Mouse (Mus musculus) cerebellum, adult 11 months (tissue): ENCODE results near the gene Mrps12.
A peak's percentile ranks its signal among the peaks of the same experiment; 100 is the strongest.

Experiments
- DNase-seq: peaks from one replicate; pipeline ENCODE4 v3.0.0; 2022

Mrps12 gene

DNA sequence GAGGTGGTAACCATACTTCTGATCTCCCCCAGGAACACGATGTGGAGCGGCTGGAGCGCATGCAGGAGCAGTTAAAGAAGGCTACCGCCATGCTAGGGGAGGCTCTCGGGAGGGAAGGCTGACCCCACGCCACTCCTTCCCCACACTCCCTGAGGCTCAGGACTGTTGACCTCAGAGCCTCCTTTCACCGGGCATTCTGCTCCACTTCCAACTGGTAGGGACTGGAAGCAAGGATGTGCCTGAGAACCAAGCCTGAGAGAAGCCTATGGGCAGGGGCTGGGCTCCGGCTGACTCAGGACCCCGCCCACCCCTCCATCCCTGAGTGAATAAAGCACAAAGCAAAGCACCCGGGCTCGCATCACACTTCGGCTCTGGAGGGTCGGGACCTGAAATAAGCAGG, 17.0 kb upstream of the Mrps12 start:
- DNase-seq = no peak

DNA sequence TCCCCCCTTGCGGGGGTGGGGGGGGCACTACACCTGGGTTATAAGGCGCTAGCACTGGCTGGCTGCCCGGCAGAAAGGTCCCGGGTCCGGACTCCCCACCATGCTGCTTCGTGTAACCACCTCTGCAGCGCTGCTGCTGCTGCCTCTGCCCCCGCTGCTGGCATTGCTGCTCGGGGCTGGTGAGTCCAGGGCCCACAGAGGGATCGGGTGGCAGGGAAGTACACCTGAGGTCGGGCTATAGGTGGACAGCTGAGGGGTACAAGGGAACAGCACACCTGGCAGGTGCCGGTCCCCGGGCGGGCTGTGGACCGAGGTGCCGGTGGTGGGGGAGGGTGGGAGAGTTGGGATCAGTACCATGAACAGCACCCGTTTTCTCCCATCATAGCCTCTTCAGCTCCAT, 14.5 kb upstream of the Mrps12 start, which contains the start of gene Ccer2:
Gene Ccer2 (plus strand): TSS at position 96 of the 400 bp plus-strand sequence.
- DNase-seq = no peak

DNA sequence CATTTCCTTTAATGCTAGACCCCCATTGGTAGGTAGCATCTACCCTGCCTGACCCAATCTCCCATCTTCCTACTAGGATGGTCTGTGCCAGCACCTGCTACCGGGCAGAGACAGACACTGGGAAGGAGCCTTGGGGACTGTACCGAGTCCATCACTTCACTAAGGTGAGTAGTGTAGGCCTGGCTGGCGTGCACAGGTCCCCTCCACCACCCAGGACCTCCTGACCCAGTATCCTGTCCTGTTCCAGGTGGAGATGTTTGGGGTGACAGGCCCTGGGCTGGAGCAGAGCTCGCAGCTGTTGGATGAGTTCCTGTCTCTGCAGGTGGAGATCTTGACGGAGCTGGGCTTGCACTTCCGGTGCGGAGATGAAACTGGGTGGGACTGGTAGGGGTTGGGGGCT, 8.3 kb upstream of the Mrps12 start:
- no peak for DNase-seq

DNA sequence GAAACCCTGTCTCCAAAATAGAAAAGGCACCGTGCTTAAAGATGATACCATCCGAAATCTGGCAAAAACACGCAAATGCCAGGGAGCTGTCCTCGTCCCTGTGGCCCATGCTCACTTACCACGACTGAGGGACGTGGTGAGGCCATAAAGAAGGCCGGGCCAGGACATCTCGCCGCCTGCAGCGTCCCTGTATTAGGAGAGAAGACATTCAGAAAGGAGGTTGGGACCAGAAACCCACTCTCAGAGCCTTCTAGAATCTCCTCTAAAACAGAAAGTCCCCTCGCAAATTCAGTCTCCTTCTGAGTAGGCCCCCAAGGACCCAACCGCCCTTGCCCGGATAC, 282 bp downstream of the Mrps12 start:
- no peak for DNase-seq

DNA sequence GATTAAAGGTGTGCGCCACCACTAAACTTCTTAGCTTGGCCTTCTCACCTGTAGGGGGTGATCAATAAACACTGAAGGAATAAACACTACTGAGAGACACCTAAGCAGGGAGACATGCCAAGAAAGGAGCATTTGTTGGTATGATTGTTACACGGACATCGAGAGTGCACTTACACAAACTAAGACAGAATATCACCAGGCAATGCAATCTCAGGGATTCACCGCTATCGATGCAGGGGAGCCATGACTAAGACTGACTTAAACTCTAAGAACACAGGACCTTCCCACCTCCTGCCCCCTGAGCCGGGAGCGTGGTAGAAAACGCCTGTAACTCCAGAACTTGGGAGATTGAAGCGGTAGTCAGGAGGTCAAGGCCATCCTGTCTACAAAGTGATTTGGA, 671 bp downstream of the Mrps12 start:
- DNase-seq = no peak

DNA sequence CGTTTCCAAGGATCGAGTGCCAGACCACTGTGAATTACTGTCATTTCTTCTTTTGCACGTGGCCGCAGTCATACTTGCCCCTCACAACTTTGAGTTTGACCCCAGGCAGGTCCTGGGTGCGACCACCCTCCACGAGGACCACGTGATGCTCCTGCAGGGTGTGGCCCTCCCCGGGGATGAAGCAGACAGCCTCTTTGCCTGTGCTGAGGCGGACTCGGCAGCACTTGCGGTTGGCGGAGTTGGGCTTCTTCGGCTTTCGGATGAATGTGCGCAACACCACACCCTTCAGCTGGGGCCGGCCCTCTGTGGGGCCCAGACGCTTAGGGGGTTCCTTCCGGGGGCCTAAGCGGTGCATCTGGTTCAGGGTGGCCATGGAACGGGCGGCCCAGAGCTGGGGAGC, 1.8 kb downstream of the Mrps12 start:
- DNase-seq = no peak

DNA sequence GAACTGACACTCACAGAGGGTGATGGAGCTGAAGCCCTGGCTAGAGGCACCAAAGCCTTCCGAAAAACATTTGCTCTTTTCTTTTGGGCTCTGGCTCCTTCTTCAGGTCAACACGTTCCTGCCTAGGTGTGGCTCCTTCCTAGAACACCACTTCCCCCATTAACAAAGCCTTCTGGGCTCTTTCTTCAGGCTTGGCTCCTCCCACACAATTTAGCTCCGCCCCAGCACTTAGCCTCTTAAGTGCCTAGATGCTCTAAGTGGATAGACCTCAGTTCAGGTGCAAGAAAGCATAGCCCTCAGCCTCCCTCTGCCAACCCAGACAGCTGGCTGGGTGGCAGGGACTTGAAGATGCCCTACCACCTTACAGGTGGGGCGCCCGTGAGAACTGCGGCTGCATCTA, 5.9 kb downstream of the Mrps12 start:
- no peak for DNase-seq

DNA sequence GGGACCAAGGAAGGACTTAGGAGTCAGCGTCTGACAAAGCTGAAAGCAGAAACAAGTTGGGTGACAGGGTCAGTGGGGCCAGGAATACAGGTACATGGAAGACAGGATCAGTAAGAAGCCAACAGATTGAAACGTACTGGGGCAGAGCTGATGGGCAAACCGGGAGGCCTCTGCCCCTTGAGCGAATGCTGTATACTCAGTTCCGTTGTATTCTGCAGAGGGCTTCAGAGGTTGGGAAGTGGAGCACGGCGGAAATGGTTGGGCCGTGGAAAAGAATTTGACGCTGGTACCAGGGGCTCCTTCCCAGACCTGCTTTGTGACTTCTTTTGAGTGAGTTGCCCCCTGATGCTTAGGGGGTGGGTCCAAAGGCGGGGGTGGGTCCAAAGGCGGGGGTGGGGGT, 8.4 kb downstream of the Mrps12 start:
- no peak for DNase-seq

DNA sequence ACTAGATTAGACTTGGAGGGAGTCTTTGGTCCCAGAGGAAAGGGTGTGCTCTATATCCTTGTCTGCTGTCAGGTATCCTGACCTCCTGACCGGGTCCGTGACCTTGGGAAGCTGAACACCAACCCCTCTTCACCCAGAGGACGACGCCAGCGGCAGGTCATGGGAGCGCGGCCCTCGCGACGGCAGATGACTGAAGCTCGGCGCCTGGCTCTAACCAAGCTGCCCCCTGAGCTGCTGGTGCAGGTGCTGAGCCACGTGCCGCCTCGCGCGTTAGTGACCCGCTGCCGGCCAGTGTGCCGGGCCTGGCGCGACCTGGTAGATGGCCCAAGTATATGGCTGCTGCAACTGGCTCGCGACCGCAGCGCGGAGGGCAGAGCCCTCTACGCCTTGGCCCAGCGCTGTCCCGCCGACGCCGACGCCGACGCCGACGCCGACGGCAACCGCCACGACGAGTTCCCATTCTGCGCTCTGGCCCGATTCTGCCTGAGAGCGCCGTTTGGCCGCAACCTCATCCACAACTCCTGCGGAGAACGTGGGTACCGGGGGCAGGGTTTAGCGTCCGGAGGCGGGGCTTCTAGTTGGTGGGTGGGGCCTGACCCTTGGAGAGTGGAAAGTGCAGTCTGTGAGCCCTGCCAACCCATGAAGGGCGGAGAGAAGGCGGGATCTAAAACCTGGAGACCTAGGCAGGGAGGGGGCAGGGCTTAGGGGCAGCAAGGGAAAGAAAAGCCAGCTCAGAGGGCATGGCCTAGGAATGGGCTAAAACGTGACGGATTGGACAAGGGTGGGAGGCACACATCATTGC, 9.1 kb downstream of the Mrps12 start:
- peak; percentile 64 for DNase-seq

DNA sequence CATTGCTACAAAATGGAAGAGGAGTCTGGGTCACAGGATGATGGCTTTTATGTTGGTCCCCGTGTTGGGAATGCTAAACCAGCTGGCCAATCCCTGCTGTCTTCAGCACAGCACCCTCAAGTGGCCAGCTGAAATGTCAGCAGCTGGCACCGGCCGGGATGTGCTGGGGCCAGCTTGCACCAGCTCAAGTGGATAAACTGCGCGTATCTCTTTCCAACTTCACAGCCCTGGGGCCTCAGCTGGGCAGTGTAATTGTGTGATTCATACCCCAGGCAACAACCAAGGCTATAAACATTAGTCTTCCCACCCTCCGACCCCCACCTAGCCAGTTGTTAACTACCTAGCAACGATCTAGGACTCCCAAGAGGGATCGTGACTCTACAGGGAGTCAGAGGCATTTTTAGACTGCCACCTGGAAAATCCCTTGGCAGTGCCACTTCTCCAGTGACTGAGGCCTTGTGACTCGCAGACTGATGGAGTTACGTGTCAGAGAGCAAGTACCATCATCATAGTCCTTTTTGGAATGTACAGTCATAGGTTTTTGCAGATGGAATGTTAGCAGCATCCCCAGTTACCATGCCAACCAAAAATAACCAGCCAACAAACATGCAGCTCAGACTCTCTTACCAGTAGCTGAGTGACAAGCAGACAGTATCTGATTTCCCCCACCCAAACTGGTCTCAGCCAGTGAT, 13.8 kb downstream of the Mrps12 start:
- DNase-seq = no peak

DNA sequence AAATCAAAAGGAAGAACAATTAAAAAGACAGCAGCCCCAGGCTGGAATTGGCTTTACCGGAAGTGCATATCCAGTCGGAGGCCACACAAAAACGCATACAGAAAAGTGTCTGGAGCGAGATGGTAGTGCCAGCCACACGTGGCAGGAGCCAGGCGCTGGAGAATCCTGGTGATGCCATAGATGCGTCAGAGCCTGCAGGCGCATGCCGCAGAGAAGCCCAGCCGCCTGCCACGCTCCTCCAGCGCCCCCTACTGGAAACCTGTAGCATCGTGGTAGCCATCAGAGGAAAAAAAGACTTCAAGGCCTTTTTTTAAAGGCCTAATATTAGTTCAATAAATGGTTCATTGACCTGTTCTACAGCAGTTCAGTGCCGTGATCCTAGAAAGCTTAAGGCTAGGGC, 15.0 kb downstream of the Mrps12 start:
- DNase-seq = peak; percentile 78

DNA sequence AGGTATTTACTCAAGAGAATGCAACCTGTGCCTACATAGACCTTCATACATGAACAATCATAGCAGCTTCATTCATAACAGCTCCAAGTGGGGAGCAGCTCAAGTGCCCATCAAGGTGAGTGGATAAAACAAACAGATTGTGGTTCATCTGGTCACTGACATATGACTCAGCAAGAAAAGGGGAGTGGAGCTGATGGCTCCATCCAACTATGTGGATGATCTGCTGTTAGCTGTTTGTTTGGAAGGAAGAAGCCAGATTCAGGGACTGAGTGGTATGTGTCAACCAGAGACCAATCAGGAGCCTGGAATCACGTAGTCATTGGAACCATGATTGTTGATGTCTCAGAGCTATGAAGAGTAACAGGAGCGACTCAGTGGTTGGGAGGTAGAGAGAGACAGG, 17.0 kb downstream of the Mrps12 start:
- DNase-seq = no peak

DNA sequence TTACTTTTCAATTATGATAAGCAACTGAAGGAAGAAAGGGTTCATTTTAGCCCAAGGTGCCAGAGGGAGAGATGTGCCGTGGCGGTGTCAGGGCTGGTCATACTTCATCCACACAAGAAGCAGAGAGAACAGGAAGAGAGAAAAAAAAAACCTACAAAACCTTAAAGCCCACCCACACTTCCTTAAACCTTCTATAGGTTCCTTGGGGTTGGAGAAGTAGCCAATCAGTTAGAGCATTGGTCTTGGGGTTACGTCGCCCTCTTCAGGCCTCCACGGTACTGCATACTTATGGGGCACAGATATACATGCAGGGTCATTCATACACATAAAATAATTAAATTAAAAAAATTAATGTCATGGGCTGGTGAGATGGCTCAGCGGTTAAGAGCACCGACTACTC, 19.5 kb downstream of the Mrps12 start:
- no peak for DNase-seq

DNA sequence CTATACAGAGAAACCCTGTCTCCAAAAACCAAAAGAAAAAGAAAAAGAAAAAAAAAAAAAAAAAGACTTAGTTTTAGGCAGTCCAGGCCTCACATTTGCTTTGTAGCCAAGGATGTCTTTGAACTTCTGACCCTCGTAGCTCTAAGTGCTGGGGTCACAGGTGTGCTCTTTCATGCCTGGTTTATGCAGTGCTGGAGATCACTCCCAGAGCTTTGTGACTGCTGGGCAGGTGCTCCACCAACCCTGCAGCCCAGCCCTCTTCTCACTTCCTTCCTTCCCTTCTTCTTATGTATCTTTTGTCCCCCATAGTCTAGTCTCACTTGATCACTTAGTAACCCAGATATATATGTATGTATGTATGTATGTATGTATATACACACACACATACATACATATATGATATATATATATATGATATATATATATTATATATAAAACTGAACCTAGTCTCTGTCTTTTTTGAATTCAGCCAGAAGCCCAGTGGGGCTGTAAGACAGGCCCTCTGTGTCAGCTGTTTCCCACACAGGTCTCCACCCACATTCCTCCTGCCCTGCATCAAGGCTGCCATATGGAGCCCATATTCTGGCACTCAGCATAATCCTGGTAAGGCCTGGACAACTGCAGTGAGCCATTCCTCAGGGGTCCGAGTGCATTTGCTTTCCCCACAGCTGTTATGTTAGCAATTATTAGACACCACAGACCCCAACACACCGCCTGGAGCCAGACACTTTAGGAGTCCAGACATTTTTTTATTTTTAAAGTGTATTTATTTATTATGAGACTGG, 20.7 kb downstream of the Mrps12 start:
- no peak for DNase-seq

DNA sequence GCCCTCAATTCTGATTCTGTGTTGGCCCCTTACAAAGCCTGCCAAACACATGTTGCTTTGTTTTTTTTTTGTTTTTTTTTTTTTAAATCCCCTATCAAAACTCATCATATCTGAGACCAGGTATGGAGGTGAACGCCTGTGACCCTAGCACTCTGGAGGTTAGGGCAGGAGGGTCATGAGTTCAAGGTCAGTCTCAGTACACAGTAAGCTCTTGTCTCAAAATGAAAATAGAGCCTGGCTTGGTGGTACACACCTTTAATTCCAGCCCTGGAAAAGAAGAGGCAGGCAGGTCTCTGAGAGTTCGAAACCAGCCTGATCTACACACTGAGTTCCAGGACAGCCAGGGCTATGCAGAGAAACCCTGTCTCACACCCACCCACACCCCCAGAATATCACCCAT, 22.0 kb downstream of the Mrps12 start:
- DNase-seq = no peak

DNA sequence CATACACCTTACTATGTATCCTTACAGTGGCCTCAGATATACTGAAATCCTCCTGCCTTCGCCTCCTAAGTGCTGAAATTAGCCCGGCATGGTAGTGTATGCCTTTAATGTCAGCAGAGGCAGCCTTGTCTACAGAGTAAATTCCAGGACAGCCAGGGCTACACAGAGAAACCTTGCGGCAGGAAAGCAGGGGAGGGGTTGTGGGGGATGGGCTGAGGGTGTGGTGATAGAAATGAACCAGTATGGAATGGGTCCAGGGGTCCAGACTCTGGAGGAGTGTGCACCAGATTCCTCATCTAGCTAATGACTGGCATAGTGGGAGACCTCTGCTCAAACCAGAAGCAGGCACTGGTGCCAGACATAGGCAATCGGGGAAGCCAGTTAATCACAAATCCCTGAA, 22.5 kb downstream of the Mrps12 start:
- no peak for DNase-seq

DNA sequence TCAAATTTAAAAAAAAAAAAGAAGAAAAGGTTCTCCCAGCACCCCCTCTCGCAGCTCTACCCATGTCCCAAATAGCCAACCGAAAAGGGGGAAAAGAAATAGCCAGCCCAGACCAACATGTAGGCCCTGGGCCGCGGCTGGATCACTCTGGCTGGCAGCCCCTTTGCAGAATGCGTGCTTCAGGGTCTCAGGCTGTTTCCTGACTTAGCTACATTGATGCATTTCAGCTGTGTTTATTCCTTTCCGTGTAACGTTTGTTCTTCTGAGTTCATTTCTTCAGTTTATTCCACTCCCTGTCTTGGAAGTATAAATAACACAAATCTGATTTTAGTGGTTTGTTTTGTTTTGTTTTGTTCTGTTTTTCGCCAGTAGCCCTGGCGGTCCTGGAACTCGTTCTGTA, 23.9 kb downstream of the Mrps12 start:
- DNase-seq = no peak

DNA sequence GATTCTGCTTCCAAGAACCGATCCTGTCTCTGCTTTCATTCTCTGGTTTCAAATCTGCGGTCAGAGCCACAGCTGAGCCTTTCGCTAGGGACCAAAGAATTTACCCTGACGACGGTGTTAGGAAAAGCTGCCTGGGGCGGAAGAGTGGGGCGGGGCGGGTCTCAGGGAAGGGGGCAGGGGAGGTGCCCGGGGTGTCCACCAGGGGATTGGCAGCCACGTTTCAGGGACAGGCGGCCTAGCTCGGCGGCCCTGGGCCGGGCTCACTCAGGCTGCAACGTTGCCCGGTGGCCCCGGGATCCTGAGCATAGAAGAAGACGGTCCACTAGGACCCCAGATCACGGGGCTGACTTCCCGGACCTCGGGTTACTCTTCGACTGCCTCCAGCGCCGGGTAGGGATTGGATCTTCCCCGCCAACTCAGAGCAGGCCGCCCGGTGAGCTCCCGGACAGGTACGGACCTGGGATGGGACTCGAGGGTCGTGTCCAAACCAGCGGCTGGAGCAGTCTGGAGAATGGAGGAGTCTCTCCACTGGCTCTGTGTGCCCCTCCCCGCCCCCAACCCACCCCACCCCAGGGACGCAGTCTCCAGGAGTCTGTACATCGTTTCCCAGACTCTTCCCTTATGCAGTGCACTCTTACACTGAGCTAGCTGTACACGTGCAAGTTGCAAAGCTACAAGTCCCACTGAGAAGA, 24.9 kb downstream of the Mrps12 start, which contains the start of gene Fbxo17:
Gene Fbxo17 (plus strand): TSS at position 215 of the 692 bp plus-strand sequence.
- peak; percentile 50 for DNase-seq

DNA sequence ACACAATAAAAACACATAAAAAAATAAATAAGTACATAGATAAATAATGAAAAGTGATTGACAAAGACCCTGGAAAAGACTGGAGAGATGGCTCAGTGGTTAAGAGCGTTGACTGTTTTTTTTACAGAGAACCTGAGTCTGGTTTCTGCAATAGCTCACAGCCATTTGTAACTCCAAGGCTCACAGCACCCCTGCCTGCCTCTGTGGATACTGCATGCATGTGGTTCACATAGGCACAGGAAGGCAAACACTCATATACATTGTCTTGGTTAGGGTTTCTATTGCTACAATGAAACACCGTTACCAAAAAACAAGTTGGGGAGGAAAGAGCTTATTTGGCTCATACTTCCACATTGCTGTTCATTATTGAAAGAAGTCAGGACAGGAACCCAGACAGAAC, 26.0 kb downstream of the Mrps12 start:
- DNase-seq = no peak

DNA sequence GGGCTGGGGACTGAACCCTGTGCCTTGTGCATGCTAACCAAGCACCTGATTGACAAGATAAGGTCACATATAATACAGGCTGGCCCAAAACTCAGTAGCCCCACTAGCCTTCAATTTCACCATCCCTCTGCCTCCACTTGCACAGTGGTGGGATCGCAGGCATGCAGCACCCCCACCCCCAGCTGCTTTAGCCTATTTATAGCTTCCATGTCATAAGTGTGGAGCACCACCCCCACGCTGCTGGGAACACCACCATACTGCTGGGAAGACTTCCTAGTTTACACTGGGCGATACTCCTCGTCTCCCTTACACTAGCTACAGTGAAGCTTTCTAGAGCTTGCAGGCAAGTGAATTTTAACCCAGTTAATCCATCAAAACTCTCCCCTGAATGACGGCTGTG, 27.0 kb downstream of the Mrps12 start:
- no peak for DNase-seq

DNA sequence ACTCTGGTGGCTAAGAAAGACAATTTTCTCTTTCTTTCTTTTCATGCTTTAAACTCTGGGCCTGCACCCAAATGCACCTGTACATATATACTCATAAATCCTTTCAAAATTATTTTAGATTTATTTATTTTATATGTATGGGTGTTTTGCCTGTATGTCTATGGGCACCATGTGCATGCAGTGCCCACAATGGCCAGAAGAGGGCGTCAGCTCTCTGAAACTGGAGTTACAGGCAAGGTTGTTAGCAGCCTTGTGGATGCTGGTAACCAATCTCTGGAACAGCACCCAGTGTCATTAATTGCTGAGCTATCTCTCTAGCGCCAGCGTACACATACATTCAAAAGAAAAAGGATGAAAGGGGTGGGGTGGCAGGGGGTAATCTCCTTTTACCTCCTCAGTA, 30.7 kb downstream of the Mrps12 start:
- no peak for DNase-seq

DNA sequence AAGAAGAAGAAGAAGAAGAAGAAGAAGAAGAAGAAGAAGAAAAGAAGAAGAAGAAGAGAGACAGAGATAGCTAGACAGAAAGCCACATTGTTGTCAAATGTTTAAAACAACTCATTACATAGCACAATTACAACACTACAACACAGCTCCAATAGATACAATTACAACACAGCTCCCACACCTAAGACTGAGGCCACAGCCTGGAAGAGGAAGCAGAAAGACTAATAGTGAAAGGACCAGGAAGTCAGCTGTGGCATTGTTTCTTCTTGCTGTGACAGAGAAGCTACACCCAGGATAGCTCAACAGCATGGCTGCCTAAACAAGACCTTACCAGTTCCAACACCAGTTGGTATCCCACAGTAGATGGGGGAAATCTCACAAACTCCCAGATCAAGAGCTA, 32.2 kb downstream of the Mrps12 start:
- no peak for DNase-seq

DNA sequence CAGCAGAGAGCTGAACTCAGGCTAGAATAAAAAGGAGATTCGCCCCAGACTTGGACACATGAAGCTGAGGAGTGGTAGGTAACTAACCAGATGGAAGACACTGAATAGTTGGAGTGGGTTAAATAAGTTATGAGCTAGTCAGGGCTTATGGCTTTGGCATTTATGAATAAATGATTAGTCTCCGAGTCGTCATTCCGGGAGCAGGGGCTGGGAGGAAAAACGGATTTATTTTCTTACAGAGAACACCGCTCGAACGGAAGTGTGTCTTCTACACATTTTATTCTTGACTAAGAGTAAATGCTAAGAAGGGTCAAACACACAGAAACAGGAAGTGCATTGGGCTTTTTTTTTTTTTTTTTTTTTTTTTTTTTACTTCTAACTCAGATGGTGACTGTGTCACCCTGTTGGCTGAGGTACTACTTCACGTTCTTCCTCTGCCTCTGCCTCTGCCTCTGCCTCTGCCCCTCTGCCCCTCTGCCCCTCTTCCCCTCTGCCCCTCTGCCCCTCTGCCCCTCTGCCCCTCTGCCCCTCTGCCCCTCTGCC, 38.9 kb downstream of the Mrps12 start:
- DNase-seq = no peak
